Mouse (Mus musculus): Measurements from ENCODE around the gene Ggt6. TPM values are rescaled to one million over a fixed set of nuclear protein-coding genes. Genes with fewer than 3 reads are reported as not detected.

The Ggt6 gene
- polyA plus RNA-seq, 1 experiment = not detected

- peaks cover 98% of the 10 kb centered on the region for H3K27me3 ChIP-seq (replicated peaks)
- TF ChIP-seq GATA1 (IDR thresholded peaks at IDR 0.05; ENCODE audit: borderline replicate concordance, low read length) (no peak), FLI1 (IDR thresholded peaks at IDR 0.05; ENCODE audit: low read length) (no peak)
Observed at GRCm38 (mm10) chr11:72409649-72410385, 25.5 kb upstream of the Ggt6 start.

GRCm38 (mm10) chr11:72410521-72411092, 24.7 kb upstream of the Ggt6 start:
- H3K4me3 ChIP-seq (replicated peaks) = peak overlapping the region; percentile 91
- H3K27me3 ChIP-seq (replicated peaks) = peaks cover 100% of the 10 kb centered on the region
- H3K36me3 ChIP-seq (replicated peaks; ENCODE audit: low read length) = no peaks in the 10 kb centered on the region
- no peaks in the 10 kb centered on the region for H3K9me3 ChIP-seq
- no peak for TF ChIP-seq GATA1 (IDR thresholded peaks at IDR 0.05; ENCODE audit: borderline replicate concordance, low read length)
- TF ChIP-seq FLI1 (IDR thresholded peaks at IDR 0.05; ENCODE audit: low read length) = no peak
- peaks cover 29% of the 10 kb centered on the region for H3K4me1 ChIP-seq

More at GRCm38 (mm10) chr11:72409649-72410385, 25.5 kb upstream of the Ggt6 start:
- Histone ChIP-seq H3K4me3 (replicated peaks) (no peak overlapping the region), H3K9me3 (no peaks in the 10 kb centered on the region), H3K4me1 (peaks cover 21% of the 10 kb centered on the region), H3K36me3 (replicated peaks; ENCODE audit: low read length) (no peaks in the 10 kb centered on the region)

- H3K9me3 ChIP-seq = no peaks in the 10 kb centered on the region
- TF ChIP-seq FLI1 (IDR thresholded peaks at IDR 0.05; ENCODE audit: low read length) = no peak
- no peak for TF ChIP-seq GATA1 (IDR thresholded peaks at IDR 0.05; ENCODE audit: borderline replicate concordance, low read length)
- H3K36me3 ChIP-seq (replicated peaks; ENCODE audit: low read length) = no peaks in the 10 kb centered on the region
- H3K4me1 ChIP-seq = peaks cover 31% of the 10 kb centered on the region
- H3K27me3 ChIP-seq (replicated peaks) = peaks cover 98% of the 10 kb centered on the region
- peak within 1 kb of the TSS; percentile 91 for H3K4me3 ChIP-seq (replicated peaks)
Observed at GRCm38 (mm10) chr11:72411093-72411921, 24.0 kb upstream of the Ggt6 start, which contains the start of gene Smtnl2. Gene Smtnl2, minus strand, starts transcription at chr11:72411713.

- Histone ChIP-seq H3K9me3 (no peaks in the 10 kb centered on the region), H3K4me3 (replicated peaks) (peak overlapping the region; percentile 91), H3K27me3 (replicated peaks) (peaks cover 97% of the 10 kb centered on the region), H3K36me3 (replicated peaks; ENCODE audit: low read length) (no peaks in the 10 kb centered on the region), H3K4me1 (peaks cover 37% of the 10 kb centered on the region)
- TF ChIP-seq FLI1 (IDR thresholded peaks at IDR 0.05; ENCODE audit: low read length) (no peak), GATA1 (IDR thresholded peaks at IDR 0.05; ENCODE audit: borderline replicate concordance, low read length) (no peak)
Observed at GRCm38 (mm10) chr11:72411945-72412344, 23.4 kb upstream of the Ggt6 start.

GRCm38 (mm10) chr11:72413016-72413415, 22.3 kb upstream of the Ggt6 start:
- Histone ChIP-seq H3K4me1 (peaks cover 42% of the 10 kb centered on the region), H3K36me3 (replicated peaks; ENCODE audit: low read length) (no peaks in the 10 kb centered on the region), H3K27me3 (replicated peaks) (peaks cover 97% of the 10 kb centered on the region), H3K9me3 (no peaks in the 10 kb centered on the region), H3K4me3 (replicated peaks) (no peak overlapping the region)
- TF ChIP-seq GATA1 (IDR thresholded peaks at IDR 0.05; ENCODE audit: borderline replicate concordance, low read length) = no peak
- no peak for TF ChIP-seq FLI1 (IDR thresholded peaks at IDR 0.05; ENCODE audit: low read length)

DNA sequence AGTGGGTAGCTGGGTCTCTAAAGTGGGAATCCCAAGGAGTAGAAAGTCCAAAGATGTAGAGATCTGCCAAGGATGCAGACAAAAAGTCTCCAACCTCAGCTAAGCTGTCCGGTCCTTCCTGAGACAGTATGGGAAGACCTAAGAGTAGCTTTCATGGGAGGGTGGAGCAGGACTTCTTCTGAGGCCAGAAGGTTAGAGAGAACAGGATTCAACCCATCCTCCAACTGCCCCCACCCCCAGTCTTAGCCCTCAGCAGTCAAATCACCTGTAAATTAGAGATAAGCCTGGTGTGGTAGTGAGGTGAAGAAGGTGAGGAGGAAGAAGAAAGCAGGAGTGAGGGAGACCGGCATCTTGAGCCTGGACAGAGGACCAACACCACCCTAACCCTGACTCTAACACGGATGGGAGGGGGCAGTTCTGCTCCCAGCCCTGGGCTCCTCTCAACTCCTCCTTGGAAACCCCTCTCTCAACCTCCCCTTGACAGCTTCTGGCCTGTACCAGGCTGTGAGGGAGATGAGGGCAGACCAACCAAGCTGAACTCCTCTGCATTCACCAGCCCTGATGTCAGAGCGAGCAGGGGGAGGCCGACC, 21.6 kb upstream of the Ggt6 start:
- peaks cover 42% of the 10 kb centered on the region for H3K4me1 ChIP-seq

DNA sequence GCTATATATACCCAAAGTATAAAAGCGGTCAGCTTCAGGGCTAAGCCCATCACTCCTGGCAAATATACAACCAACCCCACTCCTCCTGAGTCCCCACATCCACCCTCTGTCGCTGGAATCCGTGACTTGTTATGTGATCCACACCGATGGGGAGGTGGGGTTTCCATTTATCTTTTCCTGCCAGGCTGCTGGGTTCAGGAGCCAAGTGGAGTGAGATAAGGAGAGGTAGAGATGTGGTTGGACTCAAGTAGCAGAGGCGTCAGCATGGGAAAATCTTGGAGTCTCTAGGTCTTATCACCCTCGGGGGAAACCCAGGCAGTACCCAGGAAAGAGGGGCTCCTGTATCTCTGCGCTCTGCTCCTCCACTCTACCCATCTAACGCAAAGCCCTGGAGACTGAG, 20.2 kb upstream of the Ggt6 start:
- Histone ChIP-seq H3K27me3 (replicated peaks) (peaks cover 87% of the 10 kb centered on the region), H3K36me3 (replicated peaks; ENCODE audit: low read length) (no peaks in the 10 kb centered on the region), H3K4me1 (peaks cover 42% of the 10 kb centered on the region), H3K9me3 (no peaks in the 10 kb centered on the region), H3K4me3 (replicated peaks) (no peak overlapping the region)
- no peak for TF ChIP-seq FLI1 (IDR thresholded peaks at IDR 0.05; ENCODE audit: low read length)
- TF ChIP-seq GATA1 (IDR thresholded peaks at IDR 0.05; ENCODE audit: borderline replicate concordance, low read length) = no peak

More for the DNA sequence above, 21.6 kb upstream of the Ggt6 start:
- H3K36me3 ChIP-seq (replicated peaks; ENCODE audit: low read length) = no peaks in the 10 kb centered on the region
- H3K27me3 ChIP-seq (replicated peaks) = peaks cover 96% of the 10 kb centered on the region
- TF ChIP-seq FLI1 (IDR thresholded peaks at IDR 0.05; ENCODE audit: low read length) (no peak), GATA1 (IDR thresholded peaks at IDR 0.05; ENCODE audit: borderline replicate concordance, low read length) (no peak)
- no peak overlapping the region for H3K4me3 ChIP-seq (replicated peaks)
- no peaks in the 10 kb centered on the region for H3K9me3 ChIP-seq

DNA sequence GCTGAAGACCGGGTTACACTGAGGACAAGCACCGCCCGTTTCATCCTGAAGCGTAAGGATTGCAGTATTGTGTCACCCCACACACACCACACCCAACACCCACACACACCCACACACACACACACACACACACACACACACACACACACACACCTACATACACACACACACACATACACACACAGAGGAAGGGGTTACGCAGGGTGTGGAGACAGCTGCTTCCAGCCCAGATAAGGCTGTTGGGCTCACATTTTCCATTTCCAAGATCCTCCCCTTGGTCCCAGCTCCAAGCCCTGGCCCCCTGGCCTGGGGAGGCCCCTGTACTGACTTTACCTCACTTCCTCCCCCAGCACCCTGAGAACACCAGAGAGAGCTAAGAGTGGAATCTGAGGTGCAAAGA, 18.7 kb upstream of the Ggt6 start:
- Histone ChIP-seq H3K4me1 (peaks cover 32% of the 10 kb centered on the region), H3K4me3 (replicated peaks) (no peak overlapping the region), H3K9me3 (no peaks in the 10 kb centered on the region), H3K27me3 (replicated peaks) (peaks cover 72% of the 10 kb centered on the region), H3K36me3 (replicated peaks; ENCODE audit: low read length) (no peaks in the 10 kb centered on the region)
- TF ChIP-seq FLI1 (IDR thresholded peaks at IDR 0.05; ENCODE audit: low read length) = no peak
- no peak for TF ChIP-seq GATA1 (IDR thresholded peaks at IDR 0.05; ENCODE audit: borderline replicate concordance, low read length)

- no peaks in the 10 kb centered on the region for H3K36me3 ChIP-seq (replicated peaks; ENCODE audit: low read length)
- TF ChIP-seq GATA1 (IDR thresholded peaks at IDR 0.05; ENCODE audit: borderline replicate concordance, low read length) (no peak), FLI1 (IDR thresholded peaks at IDR 0.05; ENCODE audit: low read length) (no peak)
- no peaks in the 10 kb centered on the region for H3K9me3 ChIP-seq
- H3K27me3 ChIP-seq (replicated peaks) = peaks cover 65% of the 10 kb centered on the region
- H3K4me1 ChIP-seq = peaks cover 29% of the 10 kb centered on the region
- no peak overlapping the region for H3K4me3 ChIP-seq (replicated peaks)
Observed at GRCm38 (mm10) chr11:72417376-72417775, 17.9 kb upstream of the Ggt6 start.
